Mouse (Mus musculus) bone marrow macrophage, adult 2 months (primary cell): Measurements from ENCODE around the gene Ston1.

ENCODE experiments used
- CTCF ChIP-seq: IDR thresholded peaks from 2 replicates; pipeline ENCODE4 v1.5.1; 2012; ENCODE audit warnings: low read depth, mild to moderate bottlenecking, low read length, moderate library complexity
- POLR2A ChIP-seq: IDR thresholded peaks from 2 replicates; pipeline ENCODE4 v1.6.1; 2012; ENCODE audit warnings: mild to moderate bottlenecking, low read depth, low read length, borderline replicate concordance

DNA sequence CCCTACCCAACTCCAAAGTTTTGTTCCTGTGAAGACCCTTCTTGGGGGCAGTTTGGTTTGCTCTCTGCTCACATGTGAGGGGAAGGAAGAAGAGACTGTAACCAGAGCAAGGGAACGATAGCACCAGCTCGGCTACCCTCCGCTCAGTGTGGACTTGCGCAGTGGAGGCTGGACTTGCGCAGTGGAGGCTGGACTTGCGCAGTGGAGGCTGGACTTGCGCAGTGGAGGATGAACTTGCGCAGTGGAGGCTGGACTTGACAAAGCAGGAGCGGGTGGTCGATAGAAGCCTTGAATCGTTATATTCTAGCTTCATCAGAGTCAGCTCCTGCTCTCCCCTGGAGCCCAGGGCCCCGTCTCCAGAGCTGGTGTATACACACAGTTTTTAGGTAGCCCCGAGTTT, 27.9 kb downstream of the Ston1 start:
- TF ChIP-seq POLR2A: no peak
- no peak for TF ChIP-seq CTCF
